Mouse (Mus musculus) adrenal gland, postnatal 10 days (tissue): Measurements from ENCODE around the gene Csf3. TPM values are rescaled to one million over a fixed set of nuclear protein-coding genes. Genes with fewer than 3 reads are reported as not detected.
"Not testable (repeated sequence)": the region's sequence is repeated elsewhere in the genome, so short reads cannot be mapped to it uniquely, and the experiment has no call there.

ENCODE experiments used
- DNase-seq: peaks from one replicate; pipeline ENCODE4 v3.0.0; 2021; ENCODE audit warnings: mixed read lengths
- long read RNA-seq, 2 experiments: library from polyadenylated mRNA; stranded (forward); transcript quantifications; one replicate each; pipeline ENCODE4 v2.0.0; 2021
- total RNA-seq, 2 experiments: library from RNA; stranded (reverse); gene quantifications; 2 replicates each; pipeline ENCODE4 v1.2.3; 2021

Gene Csf3
- total RNA-seq: not detected
- long read RNA-seq, experiment 1: 0 reads
- long read RNA-seq, experiment 2: 0 reads

- DNase-seq: no peak
Observed at GRCm38 (mm10) chr11:98701213-98701670, at the start of gene Csf3. Gene Csf3, plus strand, starts transcription at chr11:98701263.

GRCm38 (mm10) chr11:98655076-98655475 is 46.0 kb upstream of the Csf3 start:
- peak; percentile 72 for DNase-seq

GRCm38 (mm10) chr11:98660517-98660916 is 40.5 kb upstream of the Csf3 start:
- peak; percentile 29 for DNase-seq

- DNase-seq: no peak
Observed at GRCm38 (mm10) chr11:98664091-98664490, 37.0 kb upstream of the Csf3 start, which contains the start of gene Gsdma. Gene Gsdma, plus strand, starts transcription at chr11:98664351.

GRCm38 (mm10) chr11:98668984-98669383 is 32.1 kb upstream of the Csf3 start:
- DNase-seq: no peak

- DNase-seq: no peak
Observed at GRCm38 (mm10) chr11:98671284-98671815, 29.7 kb upstream of the Csf3 start.

- peak; percentile 21 for DNase-seq
Observed at GRCm38 (mm10) chr11:98671857-98672256, 29.2 kb upstream of the Csf3 start.

- no peak for DNase-seq
Observed at GRCm38 (mm10) chr11:98672482-98672881, 28.6 kb upstream of the Csf3 start.

GRCm38 (mm10) chr11:98673136-98673535 is 27.9 kb upstream of the Csf3 start:
- DNase-seq: peak; percentile 68

GRCm38 (mm10) chr11:98675829-98676363 is 25.2 kb upstream of the Csf3 start:
- no peak for DNase-seq

GRCm38 (mm10) chr11:98680023-98680422 is 21.0 kb upstream of the Csf3 start:
- no peak for DNase-seq

GRCm38 (mm10) chr11:98680595-98680994 is 20.5 kb upstream of the Csf3 start:
- DNase-seq: not testable (repeated sequence)

- DNase-seq: no peak
Observed at GRCm38 (mm10) chr11:98681186-98681585, 19.9 kb upstream of the Csf3 start.

GRCm38 (mm10) chr11:98681786-98682745 is 19.0 kb upstream of the Csf3 start, which contains the start of gene Psmd3:
Gene Psmd3, plus strand, starts transcription at chr11:98682554.
- DNase-seq: peak; percentile 98

GRCm38 (mm10) chr11:98682811-98683210 is 18.3 kb upstream of the Csf3 start:
- DNase-seq: no peak

- no peak for DNase-seq
Observed at GRCm38 (mm10) chr11:98685642-98686041, 15.4 kb upstream of the Csf3 start.

- no peak for DNase-seq
Observed at GRCm38 (mm10) chr11:98686976-98687375, 14.1 kb upstream of the Csf3 start.

GRCm38 (mm10) chr11:98688009-98688408 is 13.1 kb upstream of the Csf3 start:
- no peak for DNase-seq

GRCm38 (mm10) chr11:98693201-98693600 is 7.9 kb upstream of the Csf3 start:
- no peak for DNase-seq

- DNase-seq: no peak
Observed at GRCm38 (mm10) chr11:98693746-98694145, 7.3 kb upstream of the Csf3 start.

GRCm38 (mm10) chr11:98694301-98694700 is 6.8 kb upstream of the Csf3 start:
- no peak for DNase-seq

- no peak for DNase-seq
Observed at GRCm38 (mm10) chr11:98695408-98695807, 5.7 kb upstream of the Csf3 start.
